Mouse (Mus musculus) kidney, postnatal 25 days (tissue): Measurements from ENCODE around the gene Crtc1.
A peak's percentile ranks its signal among the peaks of the same experiment; 100 is the strongest.

Experiments
- DNase-seq, 2 experiments: peaks; one replicate each; pipeline ENCODE4 v3.0.0; 2021; ENCODE audit warnings: mixed read lengths in 2 of 2

The Crtc1 gene

GRCm38 (mm10) chr8:70377049-70377448, 62.3 kb downstream of the Crtc1 start:
- DNase-seq: no peak

GRCm38 (mm10) chr8:70376275-70376741, 63.1 kb downstream of the Crtc1 start:
- DNase-seq: peak in 1 of 2 experiments; percentile 45

- peak in 1 of 2 experiments; percentile 39 for DNase-seq
Measured at GRCm38 (mm10) chr8:70375212-70375859, 64.0 kb downstream of the Crtc1 start.

- DNase-seq: peak; percentile 90 to 93
Measured at GRCm38 (mm10) chr8:70374318-70374927, 65.0 kb downstream of the Crtc1 start.

GRCm38 (mm10) chr8:70373397-70374317, 65.7 kb downstream of the Crtc1 start, which contains the start of gene Comp:
Gene Comp (plus strand): TSS chr8:70373558.
- DNase-seq: peak in 1 of 2 experiments; percentile 44

- peak; percentile 60 to 89 for DNase-seq
Measured at GRCm38 (mm10) chr8:70371951-70372350, 67.4 kb downstream of the Crtc1 start.

- no peak for DNase-seq
Measured at GRCm38 (mm10) chr8:70370476-70370875, 68.9 kb downstream of the Crtc1 start.

- no peak for DNase-seq
Measured at GRCm38 (mm10) chr8:70366588-70366987, 72.8 kb downstream of the Crtc1 start.

GRCm38 (mm10) chr8:70364066-70364465, 75.3 kb downstream of the Crtc1 start:
- peak; percentile 83 to 90 for DNase-seq

- no peak for DNase-seq
Measured at GRCm38 (mm10) chr8:70361484-70362032, 77.8 kb downstream of the Crtc1 start.

GRCm38 (mm10) chr8:70360769-70361168, 78.6 kb downstream of the Crtc1 start:
- DNase-seq: peak in 1 of 2 experiments; percentile 54

- peak; percentile 62 to 75 for DNase-seq
Measured at GRCm38 (mm10) chr8:70359411-70359810, 80.0 kb downstream of the Crtc1 start.

- no peak for DNase-seq
Measured at GRCm38 (mm10) chr8:70356111-70356510, 83.3 kb downstream of the Crtc1 start.

- DNase-seq: no peak
Measured at GRCm38 (mm10) chr8:70354004-70354403, 85.4 kb downstream of the Crtc1 start.

- DNase-seq: peak; percentile 98 to 100
Measured at GRCm38 (mm10) chr8:70353194-70353817, 86.1 kb downstream of the Crtc1 start, which contains the start of gene Upf1. Gene Upf1 (minus strand): TSS chr8:70353278.

- DNase-seq: peak; percentile 37 to 62
Measured at GRCm38 (mm10) chr8:70352657-70353151, 86.7 kb downstream of the Crtc1 start.

- no peak for DNase-seq
Measured at GRCm38 (mm10) chr8:70352000-70352384, 87.4 kb downstream of the Crtc1 start.

- DNase-seq: no peak
Measured at GRCm38 (mm10) chr8:70351035-70351999, 88.1 kb downstream of the Crtc1 start.

GRCm38 (mm10) chr8:70347860-70348420, 91.4 kb downstream of the Crtc1 start:
- peak; percentile 47 to 80 for DNase-seq

GRCm38 (mm10) chr8:70347443-70347842, 91.9 kb downstream of the Crtc1 start:
- no peak for DNase-seq
